Mouse (Mus musculus) lung, adult 2 months (tissue): ENCODE results near the gene Crybb2. TPM values are rescaled to one million over a fixed set of nuclear protein-coding genes. Genes with fewer than 3 reads are reported as not detected.

Source experiments
- DNase-seq: peaks from one replicate; pipeline ENCODE4 v3.0.0; 2022
- H3K4me1 ChIP-seq: fragments of 200-500 bp; 2 replicates; pipeline ENCODE4 v1.6.1; 2011; ENCODE audit warnings: low read length; ENCODE audit not compliant: control insufficient read depth, insufficient read depth
- H3K4me3 ChIP-seq: fragments of 200-500 bp; replicated peaks from 2 replicates; pipeline ENCODE3; 2011; ENCODE audit warnings: low read depth, mild to moderate bottlenecking, control low read depth, low read length; ENCODE audit errors: extremely low read depth
- CTCF ChIP-seq: fragments of 200-500 bp; IDR thresholded peaks from 2 replicates; pipeline ENCODE4 v1.5.1; 2011; ENCODE audit warnings: mild to moderate bottlenecking, low read length, control low read depth; ENCODE audit not compliant: insufficient read depth
- POLR2A ChIP-seq: fragments of 200-500 bp; IDR thresholded peaks from 2 replicates; pipeline ENCODE4 v1.6.1; 2011; ENCODE audit warnings: low read depth, mild to moderate bottlenecking, control low read depth, low read length, borderline replicate concordance; ENCODE audit errors: extremely low read depth
- WGBS: fragments of 180-500 bp; shearing (Covaris S2); methylation state at CpG from one replicate; pipeline ENCODE4 v1.1.7; 2018; 5-methylcytosine and 5-hydroxymethylcytosine counted together
- polyA plus RNA-seq: library from polyadenylated mRNA; depleted of rRNA; stranded (reverse); fragments of >200 nt; gene quantifications from 2 replicates; pipeline ENCODE4 v1.2.3, GENCODE M21; 2012

Crybb2 gene
- polyA plus RNA-seq, 1 experiment: not detected

DNA sequence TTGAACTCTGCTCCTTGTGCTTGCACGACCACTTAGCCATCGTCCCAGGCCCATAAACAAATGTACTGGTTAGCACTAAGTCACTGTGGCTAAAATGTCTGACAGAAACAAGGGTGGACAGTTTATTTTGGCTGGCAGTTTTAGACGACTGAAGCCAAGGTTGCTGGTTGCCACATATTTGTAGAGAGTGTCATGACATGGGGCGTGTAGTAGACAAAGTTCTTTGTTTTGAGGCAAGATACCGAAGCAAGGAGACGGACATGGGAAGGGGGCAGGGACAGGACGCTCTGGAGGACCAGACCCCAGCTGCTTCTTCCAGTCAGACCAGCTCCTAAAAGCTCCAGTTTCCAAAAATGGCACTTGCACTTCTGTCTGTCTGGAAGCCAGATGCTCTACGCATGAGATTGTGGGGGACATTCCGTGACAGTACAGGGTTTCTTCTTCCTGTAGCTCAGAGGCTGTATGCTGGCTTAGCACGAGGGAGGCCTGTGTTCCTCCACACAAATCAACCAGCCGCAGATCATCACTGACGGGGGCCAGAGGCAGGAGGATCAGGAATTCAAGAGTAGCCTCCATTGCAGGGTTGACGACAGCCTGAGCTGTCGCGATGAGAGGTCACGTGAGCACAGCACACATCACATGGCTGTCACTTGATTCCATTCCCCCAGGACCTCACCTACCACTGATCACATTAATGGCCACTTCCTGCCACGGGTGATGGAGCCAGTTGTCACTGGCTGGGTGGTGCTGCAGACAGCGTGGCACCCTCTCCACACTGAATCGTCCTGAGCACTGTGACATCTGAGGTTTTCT, 12.6 kb upstream of the Crybb2 start:
- no peak overlapping the region for H3K4me3 ChIP-seq
- no peak for DNase-seq
- TF ChIP-seq POLR2A (no peak), CTCF (no peak)
- WGBS: 38% methylated on average over 19 of the region's 19 CpGs
- no peaks in the 10 kb centered on the region for H3K4me1 ChIP-seq

DNA sequence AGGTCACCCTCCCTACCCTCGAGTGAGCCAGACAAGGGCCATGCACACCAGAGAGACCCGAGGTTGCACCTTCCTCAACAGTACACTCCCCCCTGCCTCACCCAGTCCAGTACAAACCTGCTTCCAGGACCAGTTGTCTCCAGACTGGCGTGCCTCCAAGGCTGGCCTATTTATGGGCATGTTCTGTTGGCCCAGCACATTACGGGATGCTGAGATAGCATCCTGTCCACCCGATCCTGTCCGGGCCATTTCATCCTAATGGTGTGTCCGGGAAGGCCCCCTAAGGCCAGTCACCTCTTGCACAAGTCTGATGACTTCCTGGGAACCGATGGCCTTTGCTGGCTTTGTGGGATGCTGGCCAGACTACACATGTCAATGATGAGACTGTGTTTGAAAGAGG, 11.5 kb upstream of the Crybb2 start, which contains the start of gene Crybb3:
Gene Crybb3 (minus strand): TSS at position 146 of the 400 bp plus-strand sequence.
- no peaks in the 10 kb centered on the region for H3K4me1 ChIP-seq
- DNase-seq: no peak
- TF ChIP-seq CTCF (no peak), POLR2A (no peak)
- no peak within 1 kb of the TSS for H3K4me3 ChIP-seq
- WGBS: 42% methylated on average over 8 of the region's 8 CpGs

DNA sequence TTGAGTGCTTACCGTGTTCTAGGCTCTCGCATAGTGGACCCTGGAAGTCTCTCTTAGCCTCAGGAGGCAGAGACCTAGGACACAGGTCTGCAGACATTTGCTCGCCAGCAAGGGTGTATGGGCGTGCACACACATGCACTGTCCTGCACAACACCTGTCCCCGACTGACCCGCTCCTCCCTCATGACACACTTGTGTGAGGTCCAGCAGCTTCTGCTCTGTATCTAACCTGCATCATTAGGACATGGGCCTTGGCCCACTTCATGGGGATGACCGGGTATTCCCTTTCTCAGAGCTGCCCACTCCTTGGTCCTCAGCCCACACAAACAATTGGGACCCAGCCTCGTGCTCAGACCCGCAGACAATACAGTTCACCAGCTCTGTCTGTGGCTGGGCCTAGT, 11.1 kb upstream of the Crybb2 start:
- TF ChIP-seq CTCF: no peak
- no peak for TF ChIP-seq POLR2A
- H3K4me1 ChIP-seq: no peaks in the 10 kb centered on the region
- no peak overlapping the region for H3K4me3 ChIP-seq
- 88% methylated on average over 9 of the region's 9 CpGs for WGBS
- no peak for DNase-seq

DNA sequence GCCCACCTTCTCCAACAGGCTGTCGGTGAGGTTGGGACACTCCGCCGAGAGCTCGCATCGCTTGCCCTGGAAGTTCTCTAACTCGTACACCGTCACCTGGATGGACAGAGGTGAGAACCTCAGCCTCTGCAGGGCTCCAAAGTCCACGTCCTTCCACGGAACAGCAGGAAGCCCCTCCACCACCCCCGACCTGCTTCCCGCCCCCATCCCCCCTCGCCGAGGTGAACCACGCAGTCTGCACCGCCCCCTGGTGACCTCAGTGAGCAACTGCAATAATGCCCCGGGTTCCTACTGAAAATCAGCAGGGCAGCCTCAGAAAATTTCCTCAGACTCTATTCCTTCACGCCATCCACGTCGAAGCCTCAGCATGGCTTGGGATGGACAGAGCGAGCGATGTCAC, 9.9 kb upstream of the Crybb2 start:
- Histone ChIP-seq H3K4me3 (no peak overlapping the region), H3K4me1 (no peaks in the 10 kb centered on the region)
- peak; percentile 53 for TF ChIP-seq CTCF
- TF ChIP-seq POLR2A: no peak
- WGBS: 26% methylated on average over 21 of the region's 21 CpGs
- no peak for DNase-seq

DNA sequence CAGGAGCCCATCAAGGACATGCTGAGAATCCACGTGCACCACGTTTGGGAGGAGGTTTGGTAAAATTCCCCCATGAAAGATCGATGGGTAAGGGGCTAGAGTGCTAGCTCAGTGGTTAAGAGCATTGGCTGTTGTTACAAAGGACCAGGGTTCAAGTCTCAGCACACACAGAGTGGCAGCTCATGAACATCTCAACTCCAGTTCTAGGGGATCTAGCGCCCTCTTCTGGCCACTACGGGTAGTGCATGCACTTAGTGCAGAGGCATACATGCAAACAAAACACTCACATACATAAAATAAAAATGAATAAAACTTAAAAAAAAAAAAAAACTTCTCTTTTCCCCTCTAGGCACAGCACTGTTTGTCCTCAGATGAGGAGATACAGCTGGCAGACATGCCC, 8.8 kb upstream of the Crybb2 start:
- WGBS: 59% methylated on average over 5 of the region's 5 CpGs
- TF ChIP-seq POLR2A: no peak
- TF ChIP-seq CTCF: peak; percentile 38; the same call in 1 of the 2 replicates
- DNase-seq: no peak

DNA sequence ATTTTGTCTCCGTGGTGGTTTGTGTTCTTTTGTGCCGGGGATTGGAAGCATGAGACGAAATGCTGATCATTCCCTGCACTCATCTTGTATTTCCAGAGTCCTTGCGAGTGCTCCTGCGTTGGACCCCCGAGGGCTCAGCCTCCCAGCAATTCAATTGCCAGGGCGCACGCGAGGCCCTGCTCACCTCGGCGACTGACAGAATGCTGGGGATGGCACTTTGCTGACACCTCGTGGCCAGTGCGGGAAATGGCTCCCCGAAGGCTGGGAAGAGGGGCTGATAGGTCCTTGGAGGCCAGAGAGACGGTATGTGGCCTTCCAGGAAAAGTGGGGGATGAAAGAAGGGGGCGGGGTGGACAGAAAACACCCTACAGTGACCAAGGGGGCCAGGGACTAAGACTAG, 15.6 kb downstream of the Crybb2 start:
- DNase-seq: peak; percentile 80
- WGBS: 5% methylated on average over 16 of the region's 16 CpGs
- no peaks in the 10 kb centered on the region; the same call in 1 of the 2 replicates for H3K4me1 ChIP-seq
- H3K4me3 ChIP-seq: no peak overlapping the region
- TF ChIP-seq POLR2A: no peak
- TF ChIP-seq CTCF: peak; percentile 96

More for the DNA sequence above, 8.8 kb upstream of the Crybb2 start:
- Histone ChIP-seq H3K4me3 (no peak overlapping the region), H3K4me1 (no peaks in the 10 kb centered on the region)

DNA sequence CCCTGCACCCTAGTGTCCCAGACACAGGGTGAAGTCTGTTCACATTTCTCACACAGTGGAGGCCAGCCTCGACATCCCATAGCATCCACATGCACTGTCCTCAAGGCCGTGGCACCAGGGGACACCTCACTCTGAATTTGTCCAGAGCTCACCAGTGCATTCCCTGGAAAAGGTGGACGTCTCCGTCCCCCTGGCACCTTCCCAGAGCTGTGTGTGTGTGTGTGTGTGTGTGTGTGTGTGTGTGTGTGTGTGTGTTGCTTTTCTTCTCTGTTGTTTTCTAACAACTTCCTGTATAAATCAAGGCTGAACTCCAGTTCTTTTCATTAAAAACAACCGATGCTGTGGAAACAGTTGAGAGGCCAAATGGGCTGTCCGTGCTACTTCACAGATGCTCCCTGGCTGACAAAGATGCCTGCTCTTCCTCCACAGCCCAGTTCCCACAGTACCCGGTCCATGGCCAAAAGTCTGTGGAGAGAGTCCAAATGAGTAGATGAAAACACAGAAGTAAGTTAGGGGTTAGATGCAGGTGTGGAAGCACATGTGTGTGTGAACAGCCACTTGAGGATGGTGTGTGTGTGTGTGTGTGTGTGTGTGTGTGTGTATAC, 19.2 kb downstream of the Crybb2 start:
- DNase-seq: no peak
- WGBS: 45% methylated on average over 7 of the region's 7 CpGs
- Histone ChIP-seq H3K4me1 (no peaks in the 10 kb centered on the region; the same call in 1 of the 2 replicates), H3K4me3 (no peak overlapping the region)
- TF ChIP-seq CTCF: no peak
- no peak for TF ChIP-seq POLR2A

DNA sequence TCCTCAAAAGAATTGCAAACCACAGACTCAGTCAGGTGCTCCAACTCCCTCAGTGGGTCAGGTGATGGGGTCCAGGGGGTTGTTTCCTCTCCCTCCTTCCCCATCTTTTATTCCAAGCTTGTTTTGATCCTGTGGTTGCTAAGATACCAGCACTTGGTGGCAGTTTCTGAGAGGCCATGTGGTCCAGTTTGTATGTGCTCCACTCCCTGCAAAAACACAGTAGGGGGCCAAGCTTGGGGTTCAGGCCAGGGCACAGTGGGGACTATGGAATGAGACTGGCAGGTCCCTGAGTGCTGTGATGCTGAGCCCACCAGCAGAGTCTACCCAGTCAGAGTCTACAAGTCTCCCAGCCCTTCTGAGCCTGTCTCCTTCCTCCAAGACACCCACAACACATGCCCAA, 20.0 kb downstream of the Crybb2 start:
- DNase-seq: no peak
- Histone ChIP-seq H3K4me3 (no peak overlapping the region), H3K4me1 (no peaks in the 10 kb centered on the region; the same call in 1 of the 2 replicates)
- TF ChIP-seq CTCF (no peak), POLR2A (no peak)

DNA sequence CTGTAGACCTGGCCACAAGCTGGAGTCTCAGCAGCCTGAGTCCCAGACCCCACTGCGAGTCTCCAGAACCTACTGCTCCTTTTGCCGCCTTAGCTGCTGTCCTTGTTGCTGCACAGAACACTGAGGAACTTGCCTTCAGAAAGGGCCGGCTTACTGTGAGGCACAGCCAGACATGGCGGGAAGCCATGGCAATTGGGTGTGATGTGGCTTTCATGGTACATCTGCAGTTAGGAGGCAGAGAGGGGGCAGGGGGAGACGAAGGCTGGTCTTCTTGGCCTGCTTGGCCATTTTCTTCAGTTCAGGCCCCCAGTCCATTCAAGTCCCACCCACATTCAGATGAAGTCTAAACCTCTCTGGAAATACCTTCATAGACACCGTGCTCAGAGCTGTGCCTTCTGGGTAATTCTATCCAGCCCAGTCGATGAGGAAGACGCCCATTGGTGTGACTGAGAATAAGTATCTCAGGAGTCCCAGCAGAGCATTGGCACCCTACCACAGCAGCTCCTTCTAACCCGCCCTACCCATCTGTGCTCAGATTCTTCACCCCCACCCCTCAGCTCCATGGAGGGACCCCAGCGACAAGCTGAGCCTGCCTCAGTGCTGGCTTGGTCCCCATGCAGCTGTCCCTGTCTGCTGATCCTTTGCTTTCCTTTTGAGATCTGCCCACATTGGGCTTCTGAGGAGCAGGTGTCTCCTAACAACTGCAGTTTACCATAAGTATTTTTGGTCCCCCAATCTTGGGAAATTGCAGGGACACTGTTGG, 24.2 kb downstream of the Crybb2 start:
- H3K4me1 ChIP-seq: peaks cover 2% of the 10 kb centered on the region; the same call in 1 of the 2 replicates
- WGBS: 80% methylated on average over 10 of the region's 10 CpGs
- DNase-seq: no peak
- no peak overlapping the region for H3K4me3 ChIP-seq
- TF ChIP-seq POLR2A: no peak
- no peak for TF ChIP-seq CTCF
